Mouse (Mus musculus): ENCODE data around the gene Cyyr1. TPM values are rescaled to one million over a fixed set of nuclear protein-coding genes. Genes with fewer than 3 reads are reported as not detected.

The Cyyr1 gene
- polyA plus RNA-seq, 1 experiment = not detected

GRCm38 (mm10) chr16:85488105-85488607, 65.0 kb downstream of the Cyyr1 start:
- no peak for TF ChIP-seq POLR2A (IDR thresholded peaks at IDR 0.05; ENCODE audit: insufficient read depth, low read depth, low read length)
- TF ChIP-seq CTCF (IDR thresholded peaks at IDR 0.05; ENCODE audit: insufficient read depth, low read depth, low read length) = no peak
- Histone ChIP-seq H3K27ac (ENCODE audit: insufficient read depth, low read depth, low read length) (no peak overlapping the region), H3K4me1 (ENCODE audit: control insufficient read depth, insufficient read depth, low read length) (no peaks in the 10 kb centered on the region), H3K4me3 (ENCODE audit: insufficient read depth, low read depth, low read length) (no peak overlapping the region)
- WGBS = 81% methylated on average over 5 of the region's 5 CpGs

GRCm38 (mm10) chr16:85487266-85487665, 65.9 kb downstream of the Cyyr1 start:
- Histone ChIP-seq H3K27ac (ENCODE audit: insufficient read depth, low read depth, low read length) (no peak overlapping the region), H3K4me1 (ENCODE audit: control insufficient read depth, insufficient read depth, low read length) (no peaks in the 10 kb centered on the region), H3K4me3 (ENCODE audit: insufficient read depth, low read depth, low read length) (no peak overlapping the region)
- TF ChIP-seq POLR2A (IDR thresholded peaks at IDR 0.05; ENCODE audit: insufficient read depth, low read depth, low read length) = no peak
- TF ChIP-seq CTCF (IDR thresholded peaks at IDR 0.05; ENCODE audit: insufficient read depth, low read depth, low read length) = no peak
- 77% methylated on average over 7 of the region's 7 CpGs for WGBS

- Histone ChIP-seq H3K27ac (ENCODE audit: insufficient read depth, low read depth, low read length) (no peak overlapping the region), H3K4me3 (ENCODE audit: insufficient read depth, low read depth, low read length) (no peak overlapping the region), H3K4me1 (ENCODE audit: control insufficient read depth, insufficient read depth, low read length) (no peaks in the 10 kb centered on the region)
- 50% methylated on average over 4 of the region's 4 CpGs for WGBS
- TF ChIP-seq CTCF (IDR thresholded peaks at IDR 0.05; ENCODE audit: insufficient read depth, low read depth, low read length) = no peak
Measured at GRCm38 (mm10) chr16:85484557-85484956, 68.6 kb downstream of the Cyyr1 start.

- no peak overlapping the region for H3K4me3 ChIP-seq (ENCODE audit: insufficient read depth, low read depth, low read length)
- TF ChIP-seq POLR2A (IDR thresholded peaks at IDR 0.05; ENCODE audit: insufficient read depth, low read depth, low read length) (no peak), CTCF (IDR thresholded peaks at IDR 0.05; ENCODE audit: insufficient read depth, low read depth, low read length) (no peak)
- no peaks in the 10 kb centered on the region for H3K4me1 ChIP-seq (ENCODE audit: control insufficient read depth, insufficient read depth, low read length)
- H3K27ac ChIP-seq (ENCODE audit: insufficient read depth, low read depth, low read length) = no peak overlapping the region
- WGBS = 57% methylated on average over 5 of the region's 5 CpGs
Measured at GRCm38 (mm10) chr16:85474552-85475071, 78.6 kb downstream of the Cyyr1 start.

GRCm38 (mm10) chr16:85470057-85470456, 83.1 kb downstream of the Cyyr1 start:
- TF ChIP-seq CTCF (IDR thresholded peaks at IDR 0.05; ENCODE audit: insufficient read depth, low read depth, low read length) = no peak
- TF ChIP-seq POLR2A (IDR thresholded peaks at IDR 0.05; ENCODE audit: insufficient read depth, low read depth, low read length) = no peak
- no peak overlapping the region for H3K27ac ChIP-seq (ENCODE audit: insufficient read depth, low read depth, low read length)
- 78% methylated on average over 4 of the region's 4 CpGs for WGBS
- H3K4me3 ChIP-seq (ENCODE audit: insufficient read depth, low read depth, low read length) = no peak overlapping the region
- H3K4me1 ChIP-seq (ENCODE audit: control insufficient read depth, insufficient read depth, low read length) = no peaks in the 10 kb centered on the region

GRCm38 (mm10) chr16:85455043-85455442, 98.2 kb downstream of the Cyyr1 start:
- H3K4me1 ChIP-seq (ENCODE audit: control insufficient read depth, insufficient read depth, low read length) = no peaks in the 10 kb centered on the region
- TF ChIP-seq POLR2A (IDR thresholded peaks at IDR 0.05; ENCODE audit: insufficient read depth, low read depth, low read length) (no peak), CTCF (IDR thresholded peaks at IDR 0.05; ENCODE audit: insufficient read depth, low read depth, low read length) (no peak)
- 75% methylated on average over 1 of the region's 1 CpGs for WGBS
- H3K4me3 ChIP-seq (ENCODE audit: insufficient read depth, low read depth, low read length) = no peak overlapping the region
- no peak overlapping the region for H3K27ac ChIP-seq (ENCODE audit: insufficient read depth, low read depth, low read length)

GRCm38 (mm10) chr16:85446306-85446705, 106.9 kb downstream of the Cyyr1 start:
- Histone ChIP-seq H3K4me3 (ENCODE audit: insufficient read depth, low read depth, low read length) (no peak overlapping the region), H3K27ac (ENCODE audit: insufficient read depth, low read depth, low read length) (no peak overlapping the region), H3K4me1 (ENCODE audit: control insufficient read depth, insufficient read depth, low read length) (no peaks in the 10 kb centered on the region)
- 84% methylated on average over 1 of the region's 1 CpGs for whole genome bisulfite sequencing
- no peak for TF ChIP-seq POLR2A (IDR thresholded peaks at IDR 0.05; ENCODE audit: insufficient read depth, low read depth, low read length)
- TF ChIP-seq CTCF (IDR thresholded peaks at IDR 0.05; ENCODE audit: insufficient read depth, low read depth, low read length) = no peak

GRCm38 (mm10) chr16:85445801-85446200, 107.4 kb downstream of the Cyyr1 start:
- no peak overlapping the region for H3K4me3 ChIP-seq (ENCODE audit: insufficient read depth, low read depth, low read length)
- no peak for TF ChIP-seq POLR2A (IDR thresholded peaks at IDR 0.05; ENCODE audit: insufficient read depth, low read depth, low read length)
- TF ChIP-seq CTCF (IDR thresholded peaks at IDR 0.05; ENCODE audit: insufficient read depth, low read depth, low read length) = no peak
- H3K4me1 ChIP-seq (ENCODE audit: control insufficient read depth, insufficient read depth, low read length) = no peaks in the 10 kb centered on the region
- H3K27ac ChIP-seq (ENCODE audit: insufficient read depth, low read depth, low read length) = no peak overlapping the region
- WGBS = 63% methylated on average over 3 of the region's 3 CpGs

GRCm38 (mm10) chr16:85435427-85435826, 117.8 kb downstream of the Cyyr1 start:
- 64% methylated on average over 2 of the region's 2 CpGs for WGBS
- no peak for TF ChIP-seq POLR2A (IDR thresholded peaks at IDR 0.05; ENCODE audit: insufficient read depth, low read depth, low read length)
- TF ChIP-seq CTCF (IDR thresholded peaks at IDR 0.05; ENCODE audit: insufficient read depth, low read depth, low read length) = no peak
- no peak overlapping the region for H3K27ac ChIP-seq (ENCODE audit: insufficient read depth, low read depth, low read length)
- H3K4me1 ChIP-seq (ENCODE audit: control insufficient read depth, insufficient read depth, low read length) = no peaks in the 10 kb centered on the region
- H3K4me3 ChIP-seq (ENCODE audit: insufficient read depth, low read depth, low read length) = no peak overlapping the region

- Histone ChIP-seq H3K4me1 (ENCODE audit: control insufficient read depth, insufficient read depth, low read length) (no peaks in the 10 kb centered on the region), H3K27ac (ENCODE audit: insufficient read depth, low read depth, low read length) (no peak overlapping the region), H3K4me3 (ENCODE audit: insufficient read depth, low read depth, low read length) (no peak overlapping the region)
- WGBS = 48% methylated on average over 3 of the region's 3 CpGs
- no peak for TF ChIP-seq POLR2A (IDR thresholded peaks at IDR 0.05; ENCODE audit: insufficient read depth, low read depth, low read length)
- no peak for TF ChIP-seq CTCF (IDR thresholded peaks at IDR 0.05; ENCODE audit: insufficient read depth, low read depth, low read length)
Measured at GRCm38 (mm10) chr16:85429173-85429572, 124.0 kb downstream of the Cyyr1 start.
